Mouse (Mus musculus) frontal cortex, postnatal 10 days (tissue): ENCODE data around the gene Wdr74.

Experiments
- DNase-seq, 2 experiments: peaks; one replicate each; pipeline ENCODE4 v3.0.0; 2022; ENCODE audit warnings: low spot score in 2 of 2, mixed read lengths in 1 of 2

Wdr74 gene

GRCm38 (mm10) chr19:8741243-8741869, 5.7 kb downstream of the Wdr74 start, which contains the start of gene Stx5a:
Stx5a (plus strand) TSS chr19:8741413.
- peak; percentile 94 to 95 for DNase-seq

- DNase-seq, result no peak
Measured at GRCm38 (mm10) chr19:8742176-8742575, 6.5 kb downstream of the Wdr74 start.

- no peak for DNase-seq
Measured at GRCm38 (mm10) chr19:8745382-8745781, 9.8 kb downstream of the Wdr74 start.

GRCm38 (mm10) chr19:8747368-8747767, 11.7 kb downstream of the Wdr74 start:
- no peak for DNase-seq

- DNase-seq, result no peak
Measured at GRCm38 (mm10) chr19:8755652-8756051, 20.0 kb downstream of the Wdr74 start.

GRCm38 (mm10) chr19:8756635-8757387, 21.2 kb downstream of the Wdr74 start, which contains the start of gene Nxf1:
Nxf1 (plus strand) TSS chr19:8757073.
- peak; percentile 82 to 90 for DNase-seq

- no peak for DNase-seq
Measured at GRCm38 (mm10) chr19:8757471-8757998, 21.9 kb downstream of the Wdr74 start.

GRCm38 (mm10) chr19:8758899-8759298, 23.3 kb downstream of the Wdr74 start:
- no peak for DNase-seq

GRCm38 (mm10) chr19:8760757-8761156, 25.1 kb downstream of the Wdr74 start:
- DNase-seq, result no peak

- no peak for DNase-seq
Measured at GRCm38 (mm10) chr19:8763276-8763675, 27.6 kb downstream of the Wdr74 start.

GRCm38 (mm10) chr19:8765562-8765961, 29.9 kb downstream of the Wdr74 start:
- DNase-seq, result no peak

- peak; percentile 69 to 78 for DNase-seq
Measured at GRCm38 (mm10) chr19:8770567-8771270, 35.1 kb downstream of the Wdr74 start, which contains the start of gene Tmem223. Tmem223 (plus strand) TSS chr19:8770996.

GRCm38 (mm10) chr19:8772996-8773395, 37.4 kb downstream of the Wdr74 start:
- DNase-seq, result no peak

GRCm38 (mm10) chr19:8773409-8773808, 37.8 kb downstream of the Wdr74 start:
- DNase-seq, result no peak

GRCm38 (mm10) chr19:8774086-8774835, 38.6 kb downstream of the Wdr74 start, which contains the start of gene Tmem179b:
Tmem179b (minus strand) TSS chr19:8774467.
- peak; percentile 92 to 95 for DNase-seq

- no peak for DNase-seq
Measured at GRCm38 (mm10) chr19:8774951-8775421, 39.4 kb downstream of the Wdr74 start.

GRCm38 (mm10) chr19:8786008-8786781, 50.6 kb downstream of the Wdr74 start, which contains the start of gene Taf6l:
Taf6l (minus strand) TSS chr19:8786417.
- peak; percentile 91 for DNase-seq

GRCm38 (mm10) chr19:8788521-8788920, 52.9 kb downstream of the Wdr74 start:
- DNase-seq, result no peak

GRCm38 (mm10) chr19:8789171-8789570, 53.5 kb downstream of the Wdr74 start:
- no peak for DNase-seq

GRCm38 (mm10) chr19:8790171-8790570, 54.5 kb downstream of the Wdr74 start:
- DNase-seq, result no peak
